Mouse (Mus musculus) MEL (cell line): ENCODE measurements around the gene Omd. TPM values are rescaled to one million over a fixed set of nuclear protein-coding genes. Genes with fewer than 3 reads are reported as not detected.

ENCODE experiments used
- DNase-seq: peaks from one replicate; pipeline ENCODE4 v3.0.0; 2011; ENCODE audit warnings: low read depth, low spot score
- H3K27ac ChIP-seq: 2 replicates; pipeline ENCODE4 v1.5.1; 2012; ENCODE audit warnings: low read depth, mild to moderate bottlenecking, control low read depth, low read length, moderate library complexity; ENCODE audit not compliant: control insufficient read depth
- H3K27me3 ChIP-seq, 2 experiments: fragments of 150-350 bp in 1 of 2; sonication (generic) in 1 of 2; 2 replicates each; pipeline ENCODE4 v1.6.1; 2012; ENCODE audit warnings: low read length in 2 of 2, mild to moderate bottlenecking in 2 of 2, improper control_type of control experiment in 1 of 2, moderate library complexity in 1 of 2; ENCODE audit not compliant: insufficient read depth in 2 of 2, control insufficient read depth in 1 of 2
- H3K36me3 ChIP-seq, 2 experiments: 2 replicates each; pipeline ENCODE4 v1.6.1; 2012 to 2014; ENCODE audit warnings: low read length in 2 of 2, improper control_type of control experiment in 1 of 2, inconsistent platforms in 1 of 2, mild to moderate bottlenecking in 1 of 2; ENCODE audit not compliant: insufficient read depth in 2 of 2, control insufficient read depth in 1 of 2
- H3K4me1 ChIP-seq, 2 experiments: fragments of 150-350 bp in 1 of 2; sonication (generic) in 1 of 2; 2 replicates each; pipeline ENCODE4 v1.6.1; 2012; ENCODE audit warnings: low read length in 2 of 2, improper control_type of control experiment in 1 of 2, mild to moderate bottlenecking in 1 of 2; ENCODE audit not compliant: insufficient read depth in 2 of 2, control insufficient read depth in 1 of 2
- H3K4me3 ChIP-seq, 2 experiments: fragments of 150-350 bp in 1 of 2; sonication (generic) in 1 of 2; 2 replicates each; pipeline ENCODE4 v1.5.1; 2012; ENCODE audit warnings: low read depth in 2 of 2, low read length in 2 of 2, mild to moderate bottlenecking in 2 of 2, moderate library complexity in 2 of 2, control low read depth in 1 of 2, improper control_type of control experiment in 1 of 2; ENCODE audit not compliant: control insufficient read depth in 1 of 2, insufficient read depth in 1 of 2
- H3K79me2 ChIP-seq: 2 replicates; pipeline ENCODE4 v1.6.1; 2012; ENCODE audit warnings: mild to moderate bottlenecking, low read length, moderate library complexity; ENCODE audit not compliant: control insufficient read depth, poor library complexity, insufficient read depth
- H3K9ac ChIP-seq: 2 replicates; pipeline ENCODE4 v1.6.1; 2012; ENCODE audit warnings: low read depth, mild to moderate bottlenecking, control low read depth, low read length, moderate library complexity; ENCODE audit not compliant: control insufficient read depth, poor library complexity, severe bottlenecking
- H3K9me3 ChIP-seq: fragments of 150-350 bp; sonication (generic); replicated peaks from 2 replicates; pipeline ENCODE4 v1.6.1; 2012; ENCODE audit warnings: mild to moderate bottlenecking, low read length, improper control_type of control experiment, moderate library complexity; ENCODE audit not compliant: insufficient read depth
- CHD1 ChIP-seq: IDR thresholded peaks from 2 replicates; pipeline ENCODE4 v1.6.1; 2012; ENCODE audit warnings: low read depth, mild to moderate bottlenecking, inconsistent platforms, low read length, improper control_type of control experiment
- CTCF ChIP-seq, 3 experiments: IDR thresholded peaks in 2 of 3; conservative IDR thresholded peaks in 1 of 3; 2 replicates each; pipeline ENCODE4 v1.5.1; 2011 to 2012; ENCODE audit warnings: low read length in 3 of 3, low read depth in 2 of 3, mild to moderate bottlenecking in 2 of 3, improper control_type of control experiment in 1 of 3, inconsistent platforms in 1 of 3, mixed read lengths in 1 of 3, moderate library complexity in 1 of 3; ENCODE audit not compliant: control insufficient read depth in 1 of 3, insufficient read depth in 1 of 3, poor library complexity in 1 of 3, severe bottlenecking in 1 of 3
- ELF1 ChIP-seq: IDR thresholded peaks from 2 replicates; pipeline ENCODE4 v1.6.1; 2014; ENCODE audit warnings: low read depth, mild to moderate bottlenecking, inconsistent platforms, low read length, improper control_type of control experiment, moderate library complexity
- EP300 ChIP-seq, 2 experiments: IDR thresholded peaks; 2 replicates each; pipeline ENCODE4 v1.6.1; 2011; ENCODE audit warnings: improper control_type of control experiment in 2 of 2, low read length in 2 of 2, low read depth in 1 of 2, mild to moderate bottlenecking in 1 of 2
- ETS1 ChIP-seq: IDR thresholded peaks from 2 replicates; pipeline ENCODE4 v1.6.1; 2012; ENCODE audit warnings: low read depth, mild to moderate bottlenecking, inconsistent platforms, low read length, improper control_type of control experiment, moderate library complexity
- GABPA ChIP-seq: IDR thresholded peaks from 2 replicates; pipeline ENCODE4 v1.6.1; 2012; ENCODE audit warnings: low read depth, mild to moderate bottlenecking, inconsistent platforms, low read length, improper control_type of control experiment, moderate library complexity
- GATA1 ChIP-seq: IDR thresholded peaks from 2 replicates; pipeline ENCODE4 v1.6.1; 2011; ENCODE audit warnings: low read depth, low read length, improper control_type of control experiment
- MAFK ChIP-seq: IDR thresholded peaks from 2 replicates; pipeline ENCODE4 v1.6.1; 2011; ENCODE audit warnings: low read depth, mild to moderate bottlenecking, low read length, improper control_type of control experiment, borderline replicate concordance
- MAX ChIP-seq: IDR thresholded peaks from 2 replicates; pipeline ENCODE4 v1.6.1; 2011; ENCODE audit warnings: low read length, improper control_type of control experiment
- MAZ ChIP-seq: IDR thresholded peaks from 2 replicates; pipeline ENCODE4 v1.6.1; 2012; ENCODE audit warnings: low read depth, mild to moderate bottlenecking, inconsistent platforms, low read length, improper control_type of control experiment
- MXI1 ChIP-seq: IDR thresholded peaks from 2 replicates; pipeline ENCODE4 v1.6.1; 2011; ENCODE audit warnings: mild to moderate bottlenecking, low read depth, low read length, improper control_type of control experiment
- NELFE ChIP-seq: IDR thresholded peaks from 2 replicates; pipeline ENCODE4 v1.6.1; 2011; ENCODE audit warnings: low read depth, low read length, improper control_type of control experiment
- POLR2A ChIP-seq, 2 experiments: IDR thresholded peaks; 2 replicates each; pipeline ENCODE4 v1.6.1; 2011 to 2012; ENCODE audit warnings: low read length in 2 of 2, mild to moderate bottlenecking in 2 of 2, control low read depth in 1 of 2, improper control_type of control experiment in 1 of 2, low read depth in 1 of 2, moderate library complexity in 1 of 2; ENCODE audit not compliant: control insufficient read depth in 1 of 2, insufficient read depth in 1 of 2, poor library complexity in 1 of 2
- POLR2AphosphoS2 ChIP-seq: IDR thresholded peaks from 2 replicates; pipeline ENCODE4 v1.6.1; 2011; ENCODE audit warnings: low read length, improper control_type of control experiment
- POLR2AphosphoS5 ChIP-seq: IDR thresholded peaks from 2 replicates; pipeline ENCODE4 v1.6.1; 2012; ENCODE audit warnings: low read depth, borderline replicate concordance, mild to moderate bottlenecking, inconsistent platforms, low read length, moderate library complexity, mixed read lengths
- RCOR1 ChIP-seq: IDR thresholded peaks from 2 replicates; pipeline ENCODE4 v1.6.1; 2012; ENCODE audit warnings: low read depth, mild to moderate bottlenecking, inconsistent platforms, low read length, improper control_type of control experiment
- SIN3A ChIP-seq: IDR thresholded peaks from 2 replicates; pipeline ENCODE4 v1.6.1; 2012; ENCODE audit warnings: low read length, improper control_type of control experiment, inconsistent platforms
- SMC3 ChIP-seq: IDR thresholded peaks from 2 replicates; pipeline ENCODE4 v1.6.1; 2011; ENCODE audit warnings: low read depth, low read length, improper control_type of control experiment
- TAL1 ChIP-seq: IDR thresholded peaks from 2 replicates; pipeline ENCODE4 v1.6.1; 2012; ENCODE audit warnings: mild to moderate bottlenecking, inconsistent platforms, low read length, moderate library complexity, mixed read lengths
- TBP ChIP-seq: IDR thresholded peaks from 2 replicates; pipeline ENCODE4 v1.8.0; 2011; ENCODE audit warnings: low read depth, low read length, improper control_type of control experiment
- TCF12 ChIP-seq: IDR thresholded peaks from 2 replicates; pipeline ENCODE4 v1.6.1; 2014; ENCODE audit warnings: low read depth, mild to moderate bottlenecking, inconsistent platforms, low read length, improper control_type of control experiment, moderate library complexity
- UBTF ChIP-seq: IDR thresholded peaks from 2 replicates; pipeline ENCODE4 v1.6.1; 2012; ENCODE audit warnings: low read depth, mild to moderate bottlenecking, inconsistent platforms, low read length, improper control_type of control experiment, moderate library complexity, borderline replicate concordance; ENCODE audit not compliant: insufficient read depth
- ZC3H11A ChIP-seq: IDR thresholded peaks from 2 replicates; pipeline ENCODE4 v1.6.1; 2012; ENCODE audit warnings: low read depth, mild to moderate bottlenecking, inconsistent platforms, low read length, improper control_type of control experiment
- ZMIZ1 ChIP-seq: IDR thresholded peaks from 2 replicates; pipeline ENCODE4 v1.6.1; 2012; ENCODE audit warnings: low read depth, mild to moderate bottlenecking, inconsistent platforms, low read length, improper control_type of control experiment, moderate library complexity
- polyA plus RNA-seq, 2 experiments: library from polyadenylated mRNA; stranded (reverse) in 1 of 2; unstranded in 1 of 2; fragments of >175 nt in 1 of 2; fragments of >200 nt in 1 of 2; gene quantifications; 2 replicates each; pipeline versions ENCODE4 v1.2.1 to v1.2.4; 2012; ENCODE audit warnings: low replicate concordance in 2 of 2, low read depth in 1 of 2; ENCODE audit not compliant: insufficient read length in 2 of 2, insufficient read depth in 1 of 2, missing spikeins in 1 of 2
- total RNA-seq: library from RNA; depleted of rRNA; stranded (reverse); fragments of 300-350 nt; gene quantifications from 2 replicates; pipeline ENCODE4 v1.2.3, GENCODE M21; 2012

Gene Omd
- total and polyA plus RNA-seq, 3 experiments: 0.04 to 4.1 TPM; not detected in 1

- no peak for TF ChIP-seq CTCF (IDR thresholded peaks at IDR 0.05 in 2 of 3, conservative IDR thresholded peaks at IDR 0.05 in 1 of 3; ENCODE audit: control insufficient read depth in 1 of 3, insufficient read depth in 1 of 3, low read depth in 2 of 3, low read length in 3 of 3, poor library complexity in 1 of 3, severe bottlenecking in 1 of 3)
- peak; percentile 58; the same call in 1 of the 2 replicates for TF ChIP-seq GATA1
- 0 out of 2 replicates have a peak, but pooled peaks have one; percentile 30 for TF ChIP-seq ETS1
- TF ChIP-seq TAL1: no peak
Observed at GRCm38 (mm10) chr13:49617021-49617420, 34.8 kb downstream of the Omd start (continued).

- Histone ChIP-seq H3K79me2 (no peaks in the 10 kb centered on the region; the same call in 1 of the 2 replicates), H3K4me1 (peaks cover 4 to 21% of the 10 kb centered on the region in 2 experiments; a peak in 3 of 4 replicates), H3K4me3 (no peak overlapping the region), H3K27me3 (no peaks in the 10 kb centered on the region), H3K9ac (no peak overlapping the region), H3K9me3 (no peaks in the 10 kb centered on the region), H3K27ac (no peak overlapping the region), H3K36me3 (peaks cover 0 to 23% of the 10 kb centered on the region in 2 experiments; a peak in 2 of 4 replicates)
- peak; percentile 72 for DNase-seq
- TF ChIP-seq MAFK (peak; percentile 21; the same call in 1 of the 2 replicates), MAX (no peak), GABPA (no peak), CHD1 (no peak), EP300 (IDR thresholded peaks at IDR 0.05; ENCODE audit: low read depth in 1 of 2, low read length in 2 of 2) (peak; percentile 72 to 77), ETS1 (peak; percentile 99), GATA1 (peak; percentile 85), SIN3A (peak; percentile 78), SMC3 (no peak), TCF12 (peak; percentile 93), POLR2AphosphoS2 (no peak), TBP (no peak), MAZ (no peak), NELFE (no peak), MXI1 (peak; percentile 22; the same call in 1 of the 2 replicates), ELF1 (no peak), POLR2AphosphoS5 (no peak), UBTF (no peak), POLR2A (IDR thresholded peaks at IDR 0.05; ENCODE audit: control insufficient read depth in 1 of 2, insufficient read depth in 1 of 2, low read depth in 1 of 2, low read length in 2 of 2, poor library complexity in 1 of 2) (no peak), ZMIZ1 (no peak), RCOR1 (peak; percentile 78), ZC3H11A (no peak), TAL1 (peak; percentile 66)
Observed at GRCm38 (mm10) chr13:49618365-49618764, 36.1 kb downstream of the Omd start.
